Mouse (Mus musculus) embryonic fibroblast, embryonic 13.5 days (primary cell): ENCODE data around the gene Gon4l. TPM values are rescaled to one million over a fixed set of nuclear protein-coding genes. Genes with fewer than 3 reads are reported as not detected.
"Not testable (repeated sequence)": the region's sequence is repeated elsewhere in the genome, so short reads cannot be mapped to it uniquely, and the experiment has no call there.

Source experiments
- H3K27ac ChIP-seq: 2 replicates; pipeline ENCODE4 v1.5.1; 2012; ENCODE audit warnings: low read length, control low read depth, inconsistent platforms; ENCODE audit not compliant: insufficient read depth
- H3K4me1 ChIP-seq: 2 replicates; pipeline ENCODE4 v1.6.1; 2011; ENCODE audit warnings: low read length; ENCODE audit not compliant: control insufficient read depth, insufficient read depth
- H3K4me3 ChIP-seq: 2 replicates; pipeline ENCODE4 v1.5.1; 2011; ENCODE audit warnings: mild to moderate bottlenecking, control low read depth, low read length; ENCODE audit not compliant: insufficient read depth
- CTCF ChIP-seq: IDR thresholded peaks from 2 replicates; pipeline ENCODE4 v1.5.1; 2011; ENCODE audit warnings: mild to moderate bottlenecking, control low read depth, low read length, moderate library complexity, borderline replicate concordance; ENCODE audit not compliant: insufficient read depth
- POLR2A ChIP-seq: IDR thresholded peaks from 2 replicates; pipeline ENCODE4 v1.6.1; 2011; ENCODE audit warnings: low read depth, mild to moderate bottlenecking, control low read depth, low read length, moderate library complexity
- polyA plus RNA-seq: library from polyadenylated mRNA; stranded (reverse); fragments of >200 nt; gene quantifications from 2 replicates; pipeline ENCODE4 v1.2.4, GENCODE M21; 2011; ENCODE audit warnings: low read depth; ENCODE audit not compliant: missing spikeins, insufficient read length

The Gon4l gene
- polyA plus RNA-seq, 1 experiment: 34.8 TPM

- Histone ChIP-seq H3K27ac (no peak overlapping the region), H3K4me3 (no peak overlapping the region), H3K4me1 (no peaks in the 10 kb centered on the region)
- TF ChIP-seq POLR2A (no peak), CTCF (no peak)
These were observed 20.8 kb downstream of the Gon4l start for GRCm38 (mm10) chr3:88855837-88856236.

DNA sequence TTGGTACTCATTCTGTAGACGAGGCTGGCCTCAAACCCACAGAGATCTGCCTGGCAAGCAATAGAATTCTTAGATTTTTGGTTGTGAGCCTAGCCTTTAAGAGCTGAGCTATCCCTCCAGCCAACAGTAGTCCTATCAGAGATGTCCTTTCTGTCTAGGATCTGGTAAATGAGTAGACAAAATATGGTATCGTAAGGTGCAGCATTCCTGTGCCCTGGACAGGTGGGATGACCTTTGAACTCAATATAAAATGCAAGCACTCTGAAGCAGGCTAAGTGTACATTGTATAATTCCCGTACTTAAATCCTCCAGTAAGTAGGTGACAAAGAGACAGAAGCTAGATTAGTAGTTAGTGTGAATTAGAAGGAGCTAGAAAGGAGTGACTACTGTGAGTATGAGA is 27.1 kb downstream of the Gon4l start:
- Histone ChIP-seq H3K27ac (no peak overlapping the region), H3K4me1 (no peaks in the 10 kb centered on the region), H3K4me3 (no peak overlapping the region)
- no peak for TF ChIP-seq CTCF
- no peak for TF ChIP-seq POLR2A

DNA sequence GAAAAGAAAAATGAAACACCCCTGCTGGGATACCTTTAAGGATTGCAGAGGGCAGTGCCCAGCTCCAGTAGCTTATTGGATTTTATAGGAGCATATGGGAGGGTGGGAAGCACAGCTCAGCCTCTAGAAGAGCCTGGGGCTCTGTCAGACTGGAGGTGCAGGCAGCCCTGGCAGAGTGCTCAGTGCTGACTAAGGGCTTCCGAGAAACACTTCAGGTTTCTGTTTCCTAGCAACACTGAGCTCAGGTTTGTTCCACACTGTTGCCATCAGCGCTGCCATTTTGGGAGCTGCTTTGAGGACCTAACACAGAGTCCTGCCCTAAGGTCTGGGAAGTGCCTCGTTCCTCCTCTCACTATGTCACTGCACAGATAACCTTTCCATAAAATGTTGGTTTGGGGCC is 31.7 kb downstream of the Gon4l start:
- H3K27ac ChIP-seq, H3K4me3 ChIP-seq, H3K4me1 ChIP-seq: not testable (repeated sequence)

DNA sequence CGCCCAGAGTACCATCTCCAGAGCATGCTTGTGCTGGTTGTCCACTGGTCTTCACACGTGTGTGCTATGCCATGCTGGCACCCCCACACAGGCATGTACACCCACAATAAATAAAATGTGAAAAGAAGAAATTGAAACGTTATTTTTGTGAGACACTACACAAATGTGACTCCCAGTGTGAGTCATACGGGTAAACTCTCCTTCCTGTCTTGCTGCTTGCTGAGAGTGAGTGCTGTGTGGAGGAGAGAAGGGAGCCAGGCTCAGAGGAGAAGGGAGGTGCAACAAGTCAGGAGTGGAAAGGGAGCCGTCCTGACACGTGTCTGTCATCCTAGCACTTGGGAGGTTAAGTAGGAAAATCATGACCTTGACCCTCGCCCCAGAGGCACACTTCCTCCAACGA is 32.1 kb downstream of the Gon4l start:
- H3K4me3 ChIP-seq, H3K4me1 ChIP-seq, H3K27ac ChIP-seq: not testable (repeated sequence)

DNA sequence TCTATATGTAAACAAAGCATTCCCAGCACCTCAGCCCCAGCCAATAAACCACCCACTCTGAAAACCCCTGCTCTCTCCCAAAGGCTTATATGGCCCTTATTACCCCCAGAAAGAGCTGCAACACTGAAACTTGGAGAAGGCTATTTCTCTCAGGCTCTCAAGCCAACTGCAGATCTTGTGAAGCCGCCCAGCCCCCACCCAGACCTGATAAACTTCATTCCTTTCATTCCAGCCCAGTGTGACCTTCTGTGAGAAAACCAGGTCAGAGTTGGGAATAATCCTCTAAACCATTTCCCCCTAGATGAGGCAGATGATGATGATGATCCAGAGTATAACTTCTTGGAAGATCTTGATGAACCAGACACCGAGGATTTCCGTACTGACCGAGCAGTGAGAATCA is 33.4 kb downstream of the Gon4l start:
- H3K27ac ChIP-seq, H3K4me3 ChIP-seq, H3K4me1 ChIP-seq: not testable (repeated sequence)

DNA sequence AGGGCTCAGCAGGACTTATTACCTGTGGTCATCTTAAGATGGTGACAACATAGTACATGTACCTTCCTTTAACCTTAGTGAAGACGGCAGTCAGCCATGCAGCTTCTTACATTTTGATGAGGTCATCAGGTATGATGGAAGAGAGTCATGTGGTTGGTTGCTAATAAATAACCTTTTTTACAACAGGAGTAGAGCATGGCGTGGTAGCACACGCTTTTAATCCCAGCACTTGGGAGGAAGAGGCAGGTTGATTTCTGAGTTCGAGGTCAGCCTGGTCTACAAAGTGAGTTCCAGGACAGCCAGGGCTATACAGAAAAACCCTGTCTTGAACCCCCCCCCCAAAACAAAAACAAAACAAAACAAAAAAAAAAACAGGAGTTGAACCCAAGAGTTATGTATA is 47.5 kb downstream of the Gon4l start:
- H3K4me3 ChIP-seq, H3K27ac ChIP-seq, H3K4me1 ChIP-seq: not testable (repeated sequence)

- not testable (repeated sequence) for H3K4me3 ChIP-seq, H3K4me1 ChIP-seq, H3K27ac ChIP-seq
These were observed 58.0 kb downstream of the Gon4l start for GRCm38 (mm10) chr3:88893011-88893410.

GRCm38 (mm10) chr3:88904803-88905202 is 69.8 kb downstream of the Gon4l start:
- no peak overlapping the region for H3K4me3 ChIP-seq
- H3K27ac ChIP-seq: no peak overlapping the region
- no peaks in the 10 kb centered on the region for H3K4me1 ChIP-seq
- TF ChIP-seq POLR2A (no peak), CTCF (no peak)

- no peaks in the 10 kb centered on the region for H3K4me1 ChIP-seq
- H3K4me3 ChIP-seq: no peak overlapping the region
- TF ChIP-seq CTCF (no peak), POLR2A (0 out of 2 replicates have a peak, but pooled peaks have one; percentile 10)
- H3K27ac ChIP-seq: no peak overlapping the region
These were observed 70.2 kb downstream of the Gon4l start for GRCm38 (mm10) chr3:88905209-88905608.

- Histone ChIP-seq H3K4me1 (no peaks in the 10 kb centered on the region), H3K27ac (no peak overlapping the region), H3K4me3 (no peak overlapping the region)
- TF ChIP-seq CTCF (no peak), POLR2A (no peak)
These were observed 70.7 kb downstream of the Gon4l start for GRCm38 (mm10) chr3:88905741-88906140.

DNA sequence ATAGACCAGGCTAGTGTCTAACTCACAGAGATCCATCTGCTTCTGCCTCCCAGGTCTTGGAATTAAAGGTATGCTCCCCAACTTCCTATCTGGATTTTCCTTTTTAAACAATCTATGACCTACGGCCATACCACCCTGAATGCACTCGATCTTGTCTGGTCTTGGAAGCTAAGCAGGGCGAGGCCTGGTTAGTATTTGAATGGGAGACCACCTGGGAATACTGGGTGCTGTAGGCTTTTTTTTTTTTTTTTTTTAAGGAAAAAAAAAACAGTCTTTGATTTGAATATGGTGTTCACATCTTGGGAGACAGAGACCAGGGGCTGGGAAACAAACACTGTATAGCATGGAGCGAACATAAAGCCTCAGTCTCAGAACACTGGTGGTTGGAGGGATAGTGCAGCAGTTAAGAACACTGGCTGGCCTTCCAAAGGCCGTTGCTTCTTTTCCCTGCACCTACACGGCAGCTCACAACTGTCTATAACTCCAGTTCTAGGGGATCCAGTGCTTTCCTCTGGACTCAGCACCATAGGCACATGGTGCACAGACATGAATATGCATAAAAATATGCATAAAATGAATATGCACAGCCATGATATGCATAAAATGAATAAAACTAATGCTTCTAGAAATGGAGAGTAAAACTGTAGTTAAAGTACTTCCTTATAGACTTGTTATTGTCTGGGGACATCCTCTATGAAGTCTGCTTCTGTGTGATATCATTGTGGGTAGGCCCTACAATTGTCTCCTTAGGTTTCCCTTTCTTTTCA is 71.5 kb downstream of the Gon4l start:
- no peak overlapping the region for H3K27ac ChIP-seq

GRCm38 (mm10) chr3:88912585-88912984 is 77.6 kb downstream of the Gon4l start:
- peak overlapping the region; percentile 84 for H3K4me3 ChIP-seq
- TF ChIP-seq POLR2A (no peak), CTCF (no peak)
- no peak overlapping the region for H3K27ac ChIP-seq
- H3K4me1 ChIP-seq: no peaks in the 10 kb centered on the region

More for the DNA sequence above, 71.5 kb downstream of the Gon4l start:
- TF ChIP-seq CTCF (no peak), POLR2A (no peak)
- H3K4me3 ChIP-seq: no peak overlapping the region
- no peaks in the 10 kb centered on the region for H3K4me1 ChIP-seq
